Mouse (Mus musculus): ENCODE data around the gene Plekhh1. TPM values are rescaled to one million over a fixed set of nuclear protein-coding genes. Genes with fewer than 3 reads are reported as not detected.
"Not testable (repeated sequence)": the region's sequence is repeated elsewhere in the genome, so short reads cannot be mapped to it uniquely, and the experiment has no call there.

The Plekhh1 gene
- polyA plus RNA-seq, 2 experiments = 0.05 to 0.15 TPM

GRCm38 (mm10) chr12:79022882-79023281 lies 6.1 kb upstream of the Plekhh1 start:
- Histone ChIP-seq H3K4me3 (ENCODE audit: insufficient read depth in 1 of 2, low read depth in 2 of 2, low read length in 2 of 2) (no peak overlapping the region), H3K27ac (no peak overlapping the region), H3K9me3 (ENCODE audit: control insufficient read depth, low read length) (no peaks in the 10 kb centered on the region), H3K4me2 (ENCODE audit: low read depth) (no peak overlapping the region), H3K9ac (replicated peaks) (no peak overlapping the region), H3K36me3 (replicated peaks; ENCODE audit: control insufficient read depth, insufficient read depth, low read depth) (no peaks in the 10 kb centered on the region), H3K27me3 (ENCODE audit: control insufficient read depth, insufficient read depth, low read length) (peaks cover under 1% of the 10 kb centered on the region), H3K4me1 (replicated peaks; ENCODE audit: control insufficient read depth in 2 of 2, insufficient read depth in 2 of 2, low read length in 1 of 2) (no peaks in the 10 kb centered on the region)
- TF ChIP-seq EP300 (IDR thresholded peaks at IDR 0.05; ENCODE audit: low read depth) (no peak), CTCF (IDR thresholded peaks at IDR 0.05; ENCODE audit: low read depth) (peak; percentile 76)
- ATAC-seq (ENCODE audit: insufficient read depth) = no peak
- 8% methylated on average over 3 of the region's 3 CpGs for WGBS (ENCODE audit: insufficient replicate concordance)
- no peak for DNase-seq (ENCODE audit: low read depth in 3 of 3, low spot score in 3 of 3)

DNA sequence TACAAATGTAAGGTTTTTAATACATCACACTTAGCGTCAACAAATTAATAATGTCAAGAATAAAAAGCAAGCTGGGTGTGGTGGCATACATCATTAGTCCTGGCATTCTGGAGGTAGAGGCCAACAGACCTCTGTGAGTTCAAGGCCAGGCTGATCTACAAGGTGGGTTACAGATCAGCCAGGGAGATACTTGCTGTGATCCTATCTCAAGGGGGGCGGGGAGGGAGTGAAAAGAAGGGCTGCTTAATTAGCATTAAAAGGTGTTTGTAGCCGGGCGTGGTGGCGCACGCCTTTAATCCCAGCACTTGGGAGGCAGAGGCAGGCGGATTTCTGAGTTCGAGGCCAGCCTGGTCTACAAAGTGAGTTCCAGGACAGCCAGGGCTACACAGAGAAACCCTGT lies 1.4 kb upstream of the Plekhh1 start:
- H3K4me3 ChIP-seq (ENCODE audit: insufficient read depth in 1 of 2, low read depth in 2 of 2, low read length in 2 of 2); ATAC-seq (ENCODE audit: insufficient read depth); H3K36me3 ChIP-seq (replicated peaks; ENCODE audit: control insufficient read depth, insufficient read depth, low read depth); DNase-seq (ENCODE audit: low read depth in 3 of 3, low spot score in 3 of 3); H3K27ac ChIP-seq; H3K4me1 ChIP-seq (replicated peaks; ENCODE audit: control insufficient read depth in 2 of 2, insufficient read depth in 2 of 2, low read length in 1 of 2); H3K9ac ChIP-seq (replicated peaks); H3K4me2 ChIP-seq (ENCODE audit: low read depth); H3K9me3 ChIP-seq (ENCODE audit: control insufficient read depth, low read length): not testable (repeated sequence)
- WGBS (ENCODE audit: insufficient replicate concordance) = 69% methylated on average over 8 of the region's 8 CpGs
- peaks cover 31% of the 10 kb centered on the region for H3K27me3 ChIP-seq (ENCODE audit: control insufficient read depth, insufficient read depth, low read length)

- Histone ChIP-seq H3K9me3 (ENCODE audit: control insufficient read depth, low read length) (no peaks in the 10 kb centered on the region), H3K27me3 (ENCODE audit: control insufficient read depth, insufficient read depth, low read length) (peaks cover 19% of the 10 kb centered on the region), H3K9ac (replicated peaks) (no peak overlapping the region), H3K36me3 (replicated peaks; ENCODE audit: control insufficient read depth, insufficient read depth, low read depth) (no peaks in the 10 kb centered on the region), H3K4me3 (ENCODE audit: insufficient read depth in 1 of 2, low read depth in 2 of 2, low read length in 2 of 2) (no peak overlapping the region), H3K27ac (no peak overlapping the region), H3K4me2 (ENCODE audit: low read depth) (no peak overlapping the region), H3K4me1 (replicated peaks; ENCODE audit: control insufficient read depth in 2 of 2, insufficient read depth in 2 of 2, low read length in 1 of 2) (no peaks in the 10 kb centered on the region)
- ATAC-seq (ENCODE audit: insufficient read depth) (no peak), DNase-seq (ENCODE audit: low read depth in 3 of 3, low spot score in 3 of 3) (no peak)
- no peak for TF ChIP-seq EP300 (IDR thresholded peaks at IDR 0.05; ENCODE audit: low read depth)
- TF ChIP-seq CTCF (IDR thresholded peaks at IDR 0.05; ENCODE audit: low read depth) = no peak
- 91% methylated on average over 2 of the region's 2 CpGs for WGBS (ENCODE audit: insufficient replicate concordance)
These were observed 5.4 kb downstream of the Plekhh1 start for GRCm38 (mm10) chr12:79034331-79034730.

GRCm38 (mm10) chr12:79035349-79035748 lies 6.4 kb downstream of the Plekhh1 start:
- Histone ChIP-seq H3K4me3 (ENCODE audit: insufficient read depth in 1 of 2, low read depth in 2 of 2, low read length in 2 of 2) (no peak overlapping the region), H3K9me3 (ENCODE audit: control insufficient read depth, low read length) (no peaks in the 10 kb centered on the region), H3K27me3 (ENCODE audit: control insufficient read depth, insufficient read depth, low read length) (peaks cover 9% of the 10 kb centered on the region), H3K4me1 (replicated peaks; ENCODE audit: control insufficient read depth in 2 of 2, insufficient read depth in 2 of 2, low read length in 1 of 2) (no peaks in the 10 kb centered on the region), H3K36me3 (replicated peaks; ENCODE audit: control insufficient read depth, insufficient read depth, low read depth) (no peaks in the 10 kb centered on the region), H3K27ac (no peak overlapping the region), H3K9ac (replicated peaks) (no peak overlapping the region), H3K4me2 (ENCODE audit: low read depth) (no peak overlapping the region)
- ATAC-seq (ENCODE audit: insufficient read depth) (no peak), DNase-seq (ENCODE audit: low read depth in 3 of 3, low spot score in 3 of 3) (no peak)
- no peak for TF ChIP-seq CTCF (IDR thresholded peaks at IDR 0.05; ENCODE audit: low read depth)
- TF ChIP-seq EP300 (IDR thresholded peaks at IDR 0.05; ENCODE audit: low read depth) = no peak
- 35% methylated on average over 3 of the region's 3 CpGs for WGBS (ENCODE audit: insufficient replicate concordance)

GRCm38 (mm10) chr12:79039708-79040107 lies 10.7 kb downstream of the Plekhh1 start:
- Histone ChIP-seq H3K4me2 (ENCODE audit: low read depth) (no peak overlapping the region), H3K36me3 (replicated peaks; ENCODE audit: control insufficient read depth, insufficient read depth, low read depth) (no peaks in the 10 kb centered on the region), H3K4me1 (replicated peaks; ENCODE audit: control insufficient read depth in 2 of 2, insufficient read depth in 2 of 2, low read length in 1 of 2) (peaks cover 0 to 4% of the 10 kb centered on the region in 2 experiments; a peak in 1 of 4 replicates), H3K9me3 (ENCODE audit: control insufficient read depth, low read length) (no peaks in the 10 kb centered on the region), H3K27ac (no peak overlapping the region), H3K27me3 (ENCODE audit: control insufficient read depth, insufficient read depth, low read length) (no peaks in the 10 kb centered on the region), H3K9ac (replicated peaks) (no peak overlapping the region), H3K4me3 (ENCODE audit: insufficient read depth in 1 of 2, low read depth in 2 of 2, low read length in 2 of 2) (no peak overlapping the region)
- DNase-seq (ENCODE audit: low read depth in 3 of 3, low spot score in 3 of 3) (no peak), ATAC-seq (ENCODE audit: insufficient read depth) (no peak)
- 58% methylated on average over 8 of the region's 8 CpGs for WGBS (ENCODE audit: insufficient replicate concordance)
- TF ChIP-seq EP300 (IDR thresholded peaks at IDR 0.05; ENCODE audit: low read depth) (no peak), CTCF (IDR thresholded peaks at IDR 0.05; ENCODE audit: low read depth) (no peak)

Data from liver, embryonic 14.5 days (tissue).